Mouse (Mus musculus): ENCODE measurements around the gene Bbs1.
A peak's percentile ranks its signal among the peaks of the same experiment; 100 is the strongest.
"Not testable (repeated sequence)": the region's sequence is repeated elsewhere in the genome, so short reads cannot be mapped to it uniquely, and the experiment has no call there.

The Bbs1 gene

GRCm38 (mm10) chr19:4879324-4879703 is 27.1 kb downstream of the Bbs1 start:
- no peak for DNase-seq

GRCm38 (mm10) chr19:4878405-4879323 is 27.8 kb downstream of the Bbs1 start, which contains the start of gene Zdhhc24:
Gene Zdhhc24, plus strand, starts transcription at chr19:4878668.
- peak; percentile 95 to 97 for DNase-seq

GRCm38 (mm10) chr19:4877785-4878184 is 28.6 kb downstream of the Bbs1 start, which contains the start of gene Actn3:
Gene Actn3, minus strand, starts transcription at chr19:4877909.
- peak; percentile 45 to 60 for DNase-seq

GRCm38 (mm10) chr19:4876755-4877154 is 29.7 kb downstream of the Bbs1 start:
- no peak for DNase-seq

- no peak for DNase-seq
Measured at GRCm38 (mm10) chr19:4876241-4876640, 30.2 kb downstream of the Bbs1 start.

GRCm38 (mm10) chr19:4874613-4875012 is 31.8 kb downstream of the Bbs1 start:
- DNase-seq, result not testable (repeated sequence)

GRCm38 (mm10) chr19:4865147-4865546 is 41.3 kb downstream of the Bbs1 start:
- DNase-seq, result peak; percentile 46 to 70

GRCm38 (mm10) chr19:4863048-4863447 is 43.4 kb downstream of the Bbs1 start:
- DNase-seq, result no peak

GRCm38 (mm10) chr19:4859081-4859480 is 47.3 kb downstream of the Bbs1 start:
- DNase-seq, result no peak

- DNase-seq, result no peak
Measured at GRCm38 (mm10) chr19:4855951-4856350, 50.5 kb downstream of the Bbs1 start.

GRCm38 (mm10) chr19:4855470-4855820 is 51.0 kb downstream of the Bbs1 start:
- DNase-seq, result no peak

GRCm38 (mm10) chr19:4854552-4855469 is 51.6 kb downstream of the Bbs1 start, which contains the start of gene Ctsf:
Gene Ctsf, plus strand, starts transcription at chr19:4855130.
- DNase-seq, result peak; percentile 95 to 98

- DNase-seq, result no peak
Measured at GRCm38 (mm10) chr19:4850281-4850680, 56.1 kb downstream of the Bbs1 start.

- no peak for DNase-seq
Measured at GRCm38 (mm10) chr19:4849800-4850199, 56.6 kb downstream of the Bbs1 start.

GRCm38 (mm10) chr19:4847490-4847889 is 58.9 kb downstream of the Bbs1 start:
- peak; percentile 53 to 71 for DNase-seq

GRCm38 (mm10) chr19:4845846-4846245 is 60.6 kb downstream of the Bbs1 start:
- no peak for DNase-seq

GRCm38 (mm10) chr19:4842611-4843010 is 63.8 kb downstream of the Bbs1 start:
- DNase-seq, result no peak

- peak in 1 of 2 experiments; percentile 9 for DNase-seq
Measured at GRCm38 (mm10) chr19:4840848-4841247, 65.6 kb downstream of the Bbs1 start.

GRCm38 (mm10) chr19:4839149-4839548 is 67.3 kb downstream of the Bbs1 start, which contains the start of the genes Ccs and Ccdc87:
Gene Ccs, minus strand, starts transcription at chr19:4839332.
Gene Ccdc87, plus strand, starts transcription at chr19:4839366.
- DNase-seq, result peak; percentile 99

GRCm38 (mm10) chr19:4838526-4839140 is 67.8 kb downstream of the Bbs1 start:
- no peak for DNase-seq

- no peak for DNase-seq
Measured at GRCm38 (mm10) chr19:4837049-4837448, 69.4 kb downstream of the Bbs1 start.
